In genomic region chr4:148955131-148955813, GRCm38 (mm10) we compare ENCODE assay signal across 9 mouse cellular contexts.
DNase-seq lines count a peak whose midpoint lies in the region; ATAC-seq and TF ChIP-seq lines count a peak whose summit lies in the region.
"Had no signal": no experiment of that assay in that cellular context is flagged by ENCODE, and none has a peak within 500 bp of the region (broad histone marks: within the 10 kb centered on the region; RNA-seq: fewer than 3 reads in every experiment).

No protein-coding gene starts in this region.

- no peak overlapping the region for H3K4me3 ChIP-seq in heart, embryonic 11.5 days (ENCODE audit: low read depth, low read length)
- H3K4me3 ChIP-seq in small intestine, adult 2 months (ENCODE audit: low read depth, low read length) = no peak overlapping the region
- H3K4me3 ChIP-seq in midbrain, embryonic 15.5 days = no peak overlapping the region
- H3K4me3 ChIP-seq: myocyte had no signal

- TF ChIP-seq CTCF in small intestine, adult 2 months (IDR thresholded peaks at IDR 0.05; ENCODE audit: extremely low read depth, insufficient read length, insufficient replicate concordance, low read depth, low read length) = no peak

- no peaks in the 10 kb centered on the region for H3K36me3 ChIP-seq in heart, embryonic 11.5 days (ENCODE audit: control insufficient read depth, insufficient read depth, low read length)
- H3K36me3 ChIP-seq in small intestine, adult 2 months (ENCODE audit: control insufficient read depth, insufficient read depth, low read length) = peaks cover 37% of the 10 kb centered on the region
- H3K36me3 ChIP-seq in midbrain, embryonic 15.5 days (replicated peaks) = no peaks in the 10 kb centered on the region

- no peak overlapping the region for H3K27ac ChIP-seq in heart, embryonic 11.5 days (ENCODE audit: low read depth, low read length)
- peak overlapping the region; percentile 26 for H3K27ac ChIP-seq in small intestine, adult 2 months (ENCODE audit: insufficient read depth, low read depth, low read length)
- H3K27ac ChIP-seq in midbrain, embryonic 15.5 days = no peak overlapping the region

- ATAC-seq in heart, embryonic 11.5 days (replicated peaks; ENCODE audit: insufficient number of reproducible peaks, low FRiP score, low TSS enrichment) = no peak
- ATAC-seq in midbrain, embryonic 15.5 days (replicated peaks) = no peak

- peak; percentile 99 for DNase-seq in heart, adult 11 months
- DNase-seq in gastrocnemius, postnatal 10 days = peak; percentile 56
- peak; percentile 79 for DNase-seq in kidney, adult 9 months
- DNase-seq in spleen, postnatal 10 days (ENCODE audit: low spot score in 2 of 2) = no peak
- no peak for DNase-seq in thymus, postnatal 14 days

- WGBS in heart, embryonic 11.5 days (ENCODE audit: insufficient replicate concordance) = 78% methylated on average over 14 of the region's 14 CpGs
- WGBS in small intestine, adult 2 months = 48% methylated on average over 14 of the region's 14 CpGs
- WGBS in midbrain, embryonic 15.5 days = 86% methylated on average over 14 of the region's 14 CpGs

- no peak overlapping the region for H3K4me2 ChIP-seq in heart, embryonic 11.5 days
- H3K4me2 ChIP-seq in midbrain, embryonic 15.5 days = no peak overlapping the region

- peaks cover 37% of the 10 kb centered on the region for H3K4me1 ChIP-seq in heart, embryonic 11.5 days (ENCODE audit: control insufficient read depth, insufficient read depth, low read length)
- peaks cover 12% of the 10 kb centered on the region for H3K4me1 ChIP-seq in small intestine, adult 2 months (ENCODE audit: control insufficient read depth, insufficient read depth, insufficient read length, low read length)
- H3K4me1 ChIP-seq in midbrain, embryonic 15.5 days = peaks cover 28% of the 10 kb centered on the region

- TF ChIP-seq POLR2A in small intestine, adult 2 months (IDR thresholded peaks at IDR 0.05; ENCODE audit: low read depth, low read length) = no peak

- peaks cover 19% of the 10 kb centered on the region for H3K27me3 ChIP-seq in heart, embryonic 11.5 days (ENCODE audit: control insufficient read depth, insufficient read depth, low read length)
- H3K27me3 ChIP-seq in small intestine, adult 2 months (ENCODE audit: control insufficient read depth, insufficient read depth, low read length) = no peaks in the 10 kb centered on the region
- H3K27me3 ChIP-seq in midbrain, embryonic 15.5 days (replicated peaks) = peaks cover 27% of the 10 kb centered on the region

- H3K9me3 ChIP-seq in heart, embryonic 11.5 days (replicated peaks; ENCODE audit: control insufficient read depth, low read length) = no peaks in the 10 kb centered on the region
- no peaks in the 10 kb centered on the region for H3K9me3 ChIP-seq in midbrain, embryonic 15.5 days

- H3K9ac ChIP-seq in heart, embryonic 11.5 days (ENCODE audit: low read depth, low read length) = no peak overlapping the region
- H3K9ac ChIP-seq in midbrain, embryonic 15.5 days = no peak overlapping the region

Comparison
In these comparisons a context has a peak if more than half of its experiments do, and no peak if none do; other contexts are left out.
1. DNase-seq: peak in heart, adult 11 months (single experiment), gastrocnemius, postnatal 10 days (single experiment) and kidney, adult 9 months (single experiment); none in spleen, postnatal 10 days (0 of 2) and thymus, postnatal 14 days (single experiment).